Mouse (Mus musculus): ENCODE measurements around the gene Usp33.

- TF ChIP-seq CTCF (conservative IDR thresholded peaks at IDR 0.05 in 1 of 2, IDR thresholded peaks at IDR 0.05 in 1 of 2; ENCODE audit: low read depth in 2 of 2, low read length in 2 of 2) (no peak), E2F4 (IDR thresholded peaks at IDR 0.05; ENCODE audit: insufficient replicate concordance, low read depth, low read length) (no peak), EP300 (IDR thresholded peaks at IDR 0.05; ENCODE audit: low read length) (no peak), USF1 (IDR thresholded peaks at IDR 0.05; ENCODE audit: low read depth, low read length) (no peak), JUN (IDR thresholded peaks at IDR 0.05; ENCODE audit: insufficient read depth, low read depth, low read length) (no peak), CHD2 (IDR thresholded peaks at IDR 0.05; ENCODE audit: low read length) (no peak), MAZ (IDR thresholded peaks at IDR 0.05; ENCODE audit: low read depth, low read length) (no peak), ZMIZ1 (IDR thresholded peaks at IDR 0.05; ENCODE audit: low read depth, low read length) (no peak)
Measured at GRCm38 (mm10) chr3:152333641-152334040, 12.6 kb upstream of the Usp33 start.

Measured in CH12.LX (cell line).